Mouse (Mus musculus) megakaryocyte, embryonic 14.5 days (primary cell): Measurements from ENCODE around the gene Olfr871.

Source experiments
- FLI1 ChIP-seq: IDR thresholded peaks from 2 replicates; pipeline ENCODE4 v1.6.1; 2012; ENCODE audit warnings: low read length, inconsistent platforms, mixed read lengths
- GATA1 ChIP-seq: IDR thresholded peaks from 3 replicates; pipeline ENCODE4 v1.6.1; 2012; ENCODE audit warnings: mixed read lengths, low read length, inconsistent platforms, borderline replicate concordance

- TF ChIP-seq GATA1 (no peak), FLI1 (no peak)
Observed at GRCm38 (mm10) chr9:20236819-20237218, 24.8 kb downstream of the Olfr871 start, which contains the start of gene Olfr872.
